Mouse (Mus musculus) heart, embryonic 14.5 days (tissue): ENCODE data around the gene Slc6a13. TPM values are rescaled to one million over a fixed set of nuclear protein-coding genes. Genes with fewer than 3 reads are reported as not detected.

Experiments used
- ATAC-seq: fragments of 200-750 bp; cut with Nextera tagmentation; 2 replicates; pipeline ENCODE4 v1.8.0; 2017; ENCODE audit warnings: low read depth, moderate TSS enrichment; ENCODE audit not compliant: insufficient number of reproducible peaks, insufficient read depth, low FRiP score
- H3K27ac ChIP-seq, 2 experiments: fragments of 200-500 bp in 1 of 2; fragments of 300-500 bp in 1 of 2; sonication (generic) in 1 of 2; replicated peaks in 1 of 2; 2 replicates each; pipeline ENCODE4 v1.5.1; 2012 to 2014; ENCODE audit warnings: low read depth in 2 of 2, low read length in 2 of 2, control low read depth in 1 of 2, mild to moderate bottlenecking in 1 of 2, mixed read lengths in 1 of 2; ENCODE audit not compliant: control insufficient read depth in 1 of 2, insufficient read depth in 1 of 2
- H3K27me3 ChIP-seq: fragments of 300-500 bp; sonication (generic); 2 replicates; pipeline ENCODE4 v1.6.1; 2014; ENCODE audit warnings: mild to moderate bottlenecking, low read length, control low read depth; ENCODE audit not compliant: control insufficient read depth, insufficient read depth
- H3K36me3 ChIP-seq: fragments of 300-500 bp; sonication (generic); 2 replicates; pipeline ENCODE4 v1.6.1; 2014; ENCODE audit warnings: mild to moderate bottlenecking, control low read depth, low read length, mixed read lengths; ENCODE audit not compliant: control insufficient read depth, insufficient read depth
- H3K4me1 ChIP-seq, 2 experiments: fragments of 200-500 bp in 1 of 2; fragments of 300-500 bp in 1 of 2; sonication (generic) in 1 of 2; 2 replicates each; pipeline ENCODE4 v1.6.1; 2012 to 2014; ENCODE audit warnings: low read length in 2 of 2, control low read depth in 1 of 2, mixed read lengths in 1 of 2; ENCODE audit not compliant: control insufficient read depth in 2 of 2, insufficient read depth in 2 of 2
- H3K4me2 ChIP-seq: fragments of 300-500 bp; sonication (generic); 2 replicates; pipeline ENCODE4 v1.6.1; 2014; ENCODE audit warnings: mild to moderate bottlenecking, low read length
- H3K4me3 ChIP-seq, 2 experiments: fragments of 200-500 bp in 1 of 2; fragments of 300-500 bp in 1 of 2; sonication (generic) in 1 of 2; 2 replicates each; pipeline ENCODE4 v1.5.1; 2012 to 2014; ENCODE audit warnings: low read length in 2 of 2, mild to moderate bottlenecking in 2 of 2, control low read depth in 1 of 2, low read depth in 1 of 2, moderate library complexity in 1 of 2; ENCODE audit not compliant: control insufficient read depth in 1 of 2, insufficient read depth in 1 of 2
- H3K9ac ChIP-seq: fragments of 300-500 bp; sonication (generic); 2 replicates; pipeline ENCODE4 v1.6.1; 2014; ENCODE audit warnings: mild to moderate bottlenecking, low read length
- H3K9me3 ChIP-seq: fragments of 300-500 bp; sonication (generic); 2 replicates; pipeline ENCODE4 v1.6.1; 2016; ENCODE audit warnings: low read length, control low read depth; ENCODE audit not compliant: control insufficient read depth
- WGBS: fragments of 180-500 bp; shearing (Covaris S2); extraction: QIAGEN DNeasy Blood & Tissue Kit; methylation state at CpG from one replicate; pipeline ENCODE4 v1.1.7; 2014; 5-methylcytosine and 5-hydroxymethylcytosine counted together
- polyA plus RNA-seq: library from polyadenylated mRNA; unstranded; fragments of >200 nt; fragmentation: Nextera tagmentation; extraction: Ambion mirVana; gene quantifications from 2 replicates; pipeline ENCODE4 v1.2.1, GENCODE M21; 2014

Gene Slc6a13
- polyA plus RNA-seq, 1 experiment from 2014 or later = 9.3 TPM

DNA sequence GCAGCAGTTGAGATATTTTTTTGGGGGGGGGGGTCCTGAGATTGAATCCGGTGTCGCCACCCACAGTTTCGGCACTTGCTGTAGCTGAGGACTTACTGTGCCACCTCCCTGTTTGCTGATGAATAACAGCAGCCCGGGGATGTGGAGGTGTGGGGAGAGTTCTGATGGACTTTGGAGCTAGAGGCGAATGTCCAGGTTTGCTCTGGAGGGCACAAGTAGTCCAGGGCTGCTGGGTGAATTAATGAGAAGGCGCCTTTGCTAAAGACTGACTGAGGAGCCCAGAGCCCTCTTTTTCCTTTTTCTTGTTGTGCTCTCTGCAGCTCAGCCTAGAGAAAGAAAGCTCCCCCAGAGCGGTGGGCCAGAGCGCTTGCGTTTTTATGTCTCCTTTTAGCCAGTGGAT is 4.6 kb downstream of the Slc6a13 start:
- Histone ChIP-seq H3K4me3 (no peak overlapping the region), H3K36me3 (no peaks in the 10 kb centered on the region), H3K27me3 (no peaks in the 10 kb centered on the region), H3K9ac (no peak overlapping the region), H3K9me3 (no peaks in the 10 kb centered on the region), H3K27ac (no peak overlapping the region), H3K4me1 (peaks cover 11 to 13% of the 10 kb centered on the region in 2 experiments; a peak in 3 of 4 replicates), H3K4me2 (no peak overlapping the region)
- 83% methylated on average over 9 of the region's 9 CpGs for WGBS
- no peak for ATAC-seq

DNA sequence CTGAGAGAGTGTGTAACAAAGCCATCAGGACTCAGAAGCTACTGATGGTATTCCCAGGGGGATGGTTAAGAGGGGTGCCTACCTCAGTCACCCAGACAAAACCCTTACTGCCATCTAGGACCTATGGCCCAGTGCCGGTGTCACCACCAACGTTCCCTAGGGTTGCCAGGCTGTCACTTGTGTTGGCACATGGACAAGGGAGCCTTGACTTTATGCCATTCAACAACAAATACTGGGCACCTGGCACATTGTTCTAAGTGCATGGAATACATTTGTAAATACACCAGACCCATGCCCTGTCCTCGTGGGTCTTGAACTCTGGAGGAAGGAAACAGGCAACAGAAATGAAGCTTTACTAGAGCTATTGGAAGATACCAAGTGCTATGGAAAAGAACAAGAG is 5.5 kb downstream of the Slc6a13 start:
- WGBS = 91% methylated on average over 3 of the region's 3 CpGs
- H3K27ac ChIP-seq = no peak overlapping the region

DNA sequence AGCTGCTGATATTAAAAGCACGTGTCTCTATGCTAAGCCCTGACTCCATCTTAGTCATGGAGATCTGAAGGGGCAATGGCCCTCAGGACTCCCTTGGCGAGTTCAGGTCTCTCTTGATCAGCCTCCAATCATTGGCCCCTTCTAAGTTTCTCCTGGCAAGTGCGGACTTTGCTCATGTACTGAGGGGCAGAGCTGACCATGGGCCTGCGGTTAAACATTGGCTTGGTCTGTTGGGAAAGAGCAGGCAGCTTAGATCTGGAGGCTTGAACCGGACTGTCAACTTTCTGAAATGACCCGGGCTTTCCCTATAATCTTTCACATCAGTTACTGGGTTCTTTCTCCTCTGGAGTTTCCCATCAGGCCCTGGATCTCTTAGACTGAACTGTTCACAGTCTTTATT is 11.0 kb downstream of the Slc6a13 start:
- Histone ChIP-seq H3K36me3 (no peaks in the 10 kb centered on the region), H3K4me2 (no peak overlapping the region), H3K9me3 (no peaks in the 10 kb centered on the region), H3K27me3 (no peaks in the 10 kb centered on the region), H3K4me3 (no peak overlapping the region), H3K4me1 (no peaks in the 10 kb centered on the region), H3K9ac (no peak overlapping the region), H3K27ac (no peak overlapping the region)
- no peak for ATAC-seq
- 83% methylated on average over 6 of the region's 6 CpGs for WGBS

More for the DNA sequence above, 5.5 kb downstream of the Slc6a13 start:
- H3K4me1 ChIP-seq = peaks cover 4% of the 10 kb centered on the region in 2 experiments; a peak in 3 of 4 replicates
- no peaks in the 10 kb centered on the region for H3K9me3 ChIP-seq
- ATAC-seq = no peak
- no peak overlapping the region for H3K4me3 ChIP-seq
- H3K27me3 ChIP-seq = no peaks in the 10 kb centered on the region
- no peak overlapping the region for H3K9ac ChIP-seq
- H3K36me3 ChIP-seq = no peaks in the 10 kb centered on the region
- no peak overlapping the region for H3K4me2 ChIP-seq

DNA sequence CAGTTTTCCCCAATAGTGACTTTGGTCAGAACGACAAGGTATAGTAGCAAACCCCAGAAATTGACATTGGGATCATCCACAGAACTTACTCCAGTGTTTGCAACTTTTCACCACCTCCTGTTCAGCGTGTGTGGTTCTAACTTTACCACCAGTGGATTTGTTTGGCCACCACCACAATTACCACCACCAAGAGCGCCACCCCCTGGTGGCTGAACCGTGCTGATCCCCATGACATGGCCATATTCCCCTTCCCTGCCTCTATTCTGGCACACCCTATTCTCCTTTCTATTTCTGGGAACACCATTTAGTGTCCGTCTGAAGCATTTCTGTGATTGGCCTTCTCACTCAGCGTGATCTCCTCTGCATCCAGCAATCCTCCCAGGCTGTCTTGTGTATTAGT is 19.1 kb downstream of the Slc6a13 start:
- Histone ChIP-seq H3K4me3 (no peak overlapping the region), H3K27me3 (no peaks in the 10 kb centered on the region), H3K9me3 (no peaks in the 10 kb centered on the region), H3K9ac (no peak overlapping the region), H3K27ac (no peak overlapping the region), H3K4me2 (no peak overlapping the region), H3K4me1 (no peaks in the 10 kb centered on the region), H3K36me3 (no peaks in the 10 kb centered on the region)
- no peak for ATAC-seq
- 49% methylated on average over 6 of the region's 6 CpGs for WGBS

DNA sequence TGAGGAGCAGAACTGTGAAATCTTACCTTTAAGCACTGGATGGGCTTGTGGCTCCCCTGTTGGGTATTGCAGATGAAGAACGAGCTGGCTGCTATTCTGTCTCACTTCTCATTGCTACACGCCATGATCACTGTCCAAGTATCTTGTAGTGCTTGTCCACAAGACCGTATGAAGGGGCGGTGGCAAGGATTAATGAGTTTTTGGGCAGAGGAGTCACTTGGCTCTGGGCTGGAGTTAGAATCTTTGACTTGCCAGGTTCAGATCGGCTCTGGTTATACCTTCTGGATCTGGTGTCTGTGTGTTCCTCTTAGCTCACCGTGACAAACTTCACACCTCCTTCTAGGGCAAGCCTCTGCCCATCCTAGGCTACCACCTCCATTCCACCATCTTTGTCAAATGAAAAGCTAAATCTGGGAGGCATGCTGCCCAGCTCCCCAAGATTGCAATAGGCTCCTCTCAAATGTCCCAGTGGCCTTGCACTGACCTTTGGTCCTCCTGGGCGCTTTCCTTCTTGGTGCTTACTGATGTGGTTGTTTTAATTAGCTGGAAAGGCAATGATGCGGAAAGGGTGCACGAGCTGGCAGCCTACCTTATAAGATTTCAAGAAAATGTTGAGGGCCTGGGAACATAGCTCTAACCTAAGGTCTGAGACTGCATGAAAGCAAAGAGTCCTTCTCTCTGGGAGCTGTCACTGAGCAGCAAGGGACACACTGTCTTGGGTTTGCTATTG is 22.5 kb downstream of the Slc6a13 start:
- ATAC-seq = no peak
- no peaks in the 10 kb centered on the region for H3K9me3 ChIP-seq
- no peak overlapping the region for H3K4me3 ChIP-seq
- no peaks in the 10 kb centered on the region for H3K36me3 ChIP-seq
- 83% methylated on average over 9 of the region's 9 CpGs for WGBS
- no peaks in the 10 kb centered on the region for H3K27me3 ChIP-seq
- H3K4me1 ChIP-seq = peaks cover 12 to 13% of the 10 kb centered on the region in 2 experiments; a peak in 2 of 4 replicates
- H3K4me2 ChIP-seq = no peak overlapping the region
- H3K27ac ChIP-seq = no peak overlapping the region
- no peak overlapping the region for H3K9ac ChIP-seq

DNA sequence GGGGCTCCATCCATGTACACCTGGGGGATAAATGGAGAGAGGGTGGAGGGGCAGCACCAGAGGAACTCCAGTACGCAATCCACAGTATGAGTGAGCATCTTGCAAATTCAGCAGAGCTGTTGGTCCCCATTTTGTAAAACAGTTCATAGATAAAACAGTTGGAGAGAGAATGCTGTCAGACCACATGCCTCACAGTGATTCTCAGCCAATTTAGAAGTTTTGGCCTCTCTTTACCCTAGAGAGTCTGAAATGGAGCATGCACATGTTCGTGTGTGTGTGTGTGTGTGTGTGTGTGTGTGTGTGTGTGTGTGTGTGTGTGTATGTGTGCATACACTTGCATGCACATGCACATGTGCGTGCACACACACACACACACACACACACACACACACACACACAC is 25.3 kb downstream of the Slc6a13 start:
- no peaks in the 10 kb centered on the region for H3K27me3 ChIP-seq
- H3K9me3 ChIP-seq = no peaks in the 10 kb centered on the region
- no peaks in the 10 kb centered on the region for H3K36me3 ChIP-seq
- no peak overlapping the region for H3K27ac ChIP-seq
- H3K9ac ChIP-seq = no peak overlapping the region
- ATAC-seq = no peak
- 100% methylated on average over 3 of the region's 3 CpGs for WGBS
- H3K4me1 ChIP-seq = peaks cover 13 to 15% of the 10 kb centered on the region in 2 experiments; a peak in 3 of 4 replicates
- H3K4me2 ChIP-seq = no peak overlapping the region
- no peak overlapping the region for H3K4me3 ChIP-seq

DNA sequence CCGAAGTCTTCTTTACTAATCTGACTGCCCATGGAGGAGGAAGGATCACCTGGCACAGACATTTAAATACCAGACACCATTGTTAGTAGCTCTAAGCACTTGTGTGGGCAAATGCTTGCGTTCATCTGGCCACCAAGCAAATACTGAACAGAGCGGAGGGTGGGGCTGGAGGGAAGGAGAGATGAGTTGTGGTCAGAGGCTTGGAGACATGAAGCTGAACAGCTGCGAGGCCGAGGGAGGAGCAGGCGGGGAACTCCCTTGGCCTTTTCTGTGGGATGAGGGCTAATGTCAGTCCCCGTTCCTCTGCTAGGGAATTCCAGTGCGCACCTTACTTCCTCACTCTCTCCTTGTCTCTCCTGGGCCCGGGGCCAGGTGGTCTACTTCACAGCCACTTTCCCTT is 25.7 kb downstream of the Slc6a13 start:
- Histone ChIP-seq H3K27ac (no peak overlapping the region), H3K36me3 (no peaks in the 10 kb centered on the region), H3K9me3 (no peaks in the 10 kb centered on the region), H3K4me3 (no peak overlapping the region), H3K9ac (no peak overlapping the region), H3K4me1 (peaks cover 13 to 15% of the 10 kb centered on the region in 2 experiments; a peak in 3 of 4 replicates), H3K4me2 (no peak overlapping the region), H3K27me3 (no peaks in the 10 kb centered on the region)
- no peak for ATAC-seq
- 85% methylated on average over 9 of the region's 9 CpGs for WGBS
